Mouse (Mus musculus): ENCODE results near the gene Chrna9.

Chrna9 gene

GRCm38 (mm10) chr5:66008245-66008967 lies 73.7 kb downstream of the Chrna9 start:
- intact Hi-C loops (cut with DNase I) = no loop called here

GRCm38 (mm10) chr5:66013999-66014398 lies 79.3 kb downstream of the Chrna9 start:
- intact Hi-C loops (cut with DNase I) = loop anchor here (10.0 kb wide), 1 partner anchor 231 kb away; no protein-coding TSS in a partner anchor

GRCm38 (mm10) chr5:66014437-66014836 lies 79.7 kb downstream of the Chrna9 start:
- intact Hi-C loops (cut with DNase I) = loop anchor here (10.0 kb wide), 1 partner anchor 230 kb away; no protein-coding TSS in a partner anchor

GRCm38 (mm10) chr5:66015449-66015961 lies 80.8 kb downstream of the Chrna9 start:
- intact Hi-C loops (cut with DNase I) = loop anchor here (10.0 kb wide), 1 partner anchor 229 kb away; no protein-coding TSS in a partner anchor

GRCm38 (mm10) chr5:66026796-66027195 lies 92.1 kb downstream of the Chrna9 start:
- intact Hi-C loops (cut with DNase I) = no loop called here

Small RNA genes lying within 50 kb of the gene (microRNA-seq; reads per million reads assigned to microRNA genes)
- 0 reads per million in 2 experiments for gene Gm25952

Measured in adrenal gland (tissue).